Mouse (Mus musculus): ENCODE data around the gene Ufc1. TPM values are rescaled to one million over a fixed set of nuclear protein-coding genes. Genes with fewer than 3 reads are reported as not detected.

Ufc1 gene
- polyA plus RNA-seq, 1 experiment from 2014 or later, result 55.9 TPM

GRCm38 (mm10) chr1:171277736-171278135 lies 17.1 kb downstream of the Ufc1 start:
- Histone ChIP-seq H3K4me2 (peak overlapping the region; percentile 89), H3K36me3 (peaks cover 81% of the 10 kb centered on the region), H3K9ac (peak overlapping the region; percentile 95), H3K27me3 (replicated peaks) (no peaks in the 10 kb centered on the region), H3K4me3 (peak overlapping the region; percentile 78; the same call in 1 of the 2 replicates), H3K27ac (peak overlapping the region; percentile 99), H3K4me1 (peaks cover 58% of the 10 kb centered on the region), H3K9me3 (replicated peaks) (no peaks in the 10 kb centered on the region)
- no peak for ATAC-seq
- 88% methylated on average over 10 of the region's 10 CpGs for WGBS (ENCODE audit: insufficient replicate concordance)

- peak overlapping the region; percentile 62 for H3K27ac ChIP-seq
- H3K9me3 ChIP-seq (replicated peaks), result no peaks in the 10 kb centered on the region
- no peaks in the 10 kb centered on the region for H3K27me3 ChIP-seq (replicated peaks)
- peaks cover 85% of the 10 kb centered on the region for H3K36me3 ChIP-seq
- no peak overlapping the region for H3K4me3 ChIP-seq
- H3K9ac ChIP-seq, result no peak overlapping the region; the same call in 1 of the 2 replicates
- H3K4me2 ChIP-seq, result no peak overlapping the region
- WGBS (ENCODE audit: insufficient replicate concordance), result 90% methylated on average over 14 of the region's 14 CpGs
- no peak for ATAC-seq
- H3K4me1 ChIP-seq, result peaks cover 63% of the 10 kb centered on the region
These were observed 18.6 kb downstream of the Ufc1 start for GRCm38 (mm10) chr1:171276110-171276748.

GRCm38 (mm10) chr1:171275144-171275734 lies 19.6 kb downstream of the Ufc1 start:
- Histone ChIP-seq H3K27ac (peak overlapping the region; percentile 38), H3K9me3 (replicated peaks) (no peaks in the 10 kb centered on the region), H3K36me3 (peaks cover 85% of the 10 kb centered on the region), H3K9ac (no peak overlapping the region), H3K4me1 (peaks cover 70% of the 10 kb centered on the region), H3K27me3 (replicated peaks) (no peaks in the 10 kb centered on the region), H3K4me3 (no peak overlapping the region), H3K4me2 (no peak overlapping the region)
- no peak for ATAC-seq
- 90% methylated on average over 11 of the region's 11 CpGs for WGBS (ENCODE audit: insufficient replicate concordance)

- H3K4me3 ChIP-seq, result no peak overlapping the region
- no peak overlapping the region for H3K4me2 ChIP-seq
- no peaks in the 10 kb centered on the region for H3K9me3 ChIP-seq (replicated peaks)
- peaks cover 76% of the 10 kb centered on the region for H3K36me3 ChIP-seq
- ATAC-seq, result no peak
- H3K4me1 ChIP-seq, result peaks cover 71% of the 10 kb centered on the region
- no peak overlapping the region for H3K9ac ChIP-seq
- peak overlapping the region; percentile 38 for H3K27ac ChIP-seq
- no peaks in the 10 kb centered on the region for H3K27me3 ChIP-seq (replicated peaks)
- WGBS (ENCODE audit: insufficient replicate concordance), result 87% methylated on average over 12 of the region's 12 CpGs
These were observed 20.7 kb downstream of the Ufc1 start for GRCm38 (mm10) chr1:171274171-171274570.

GRCm38 (mm10) chr1:171272086-171272485 lies 22.7 kb downstream of the Ufc1 start:
- peaks cover 55% of the 10 kb centered on the region for H3K36me3 ChIP-seq
- ATAC-seq, result no peak
- H3K9ac ChIP-seq, result peak overlapping the region; percentile 86; the same call in 1 of the 2 replicates
- 65% methylated on average over 3 of the region's 3 CpGs for WGBS (ENCODE audit: insufficient replicate concordance)
- peak overlapping the region; percentile 86 for H3K4me3 ChIP-seq
- no peaks in the 10 kb centered on the region for H3K9me3 ChIP-seq (replicated peaks)
- H3K4me2 ChIP-seq, result peak overlapping the region; percentile 95
- H3K27ac ChIP-seq, result peak overlapping the region; percentile 76
- no peaks in the 10 kb centered on the region for H3K27me3 ChIP-seq (replicated peaks)
- peaks cover 58% of the 10 kb centered on the region for H3K4me1 ChIP-seq

GRCm38 (mm10) chr1:171271622-171272021 lies 23.2 kb downstream of the Ufc1 start:
- no peak for ATAC-seq
- peak overlapping the region; percentile 86 for H3K9ac ChIP-seq
- H3K36me3 ChIP-seq, result peaks cover 51% of the 10 kb centered on the region
- peak overlapping the region; percentile 86 for H3K4me3 ChIP-seq
- H3K4me1 ChIP-seq, result peaks cover 58% of the 10 kb centered on the region
- H3K27ac ChIP-seq, result peak overlapping the region; percentile 76
- WGBS (ENCODE audit: insufficient replicate concordance), result 40% methylated on average over 10 of the region's 10 CpGs
- peak overlapping the region; percentile 95 for H3K4me2 ChIP-seq
- H3K27me3 ChIP-seq (replicated peaks), result no peaks in the 10 kb centered on the region
- H3K9me3 ChIP-seq (replicated peaks), result no peaks in the 10 kb centered on the region

- peaks cover 46% of the 10 kb centered on the region for H3K36me3 ChIP-seq
- 22% methylated on average over 9 of the region's 9 CpGs for WGBS (ENCODE audit: insufficient replicate concordance)
- peaks cover 58% of the 10 kb centered on the region for H3K4me1 ChIP-seq
- ATAC-seq, result 0 out of 2 replicates have a peak, but pooled peaks have one; percentile 6
- H3K27ac ChIP-seq, result peak overlapping the region; percentile 76
- peak overlapping the region; percentile 86 for H3K4me3 ChIP-seq
- H3K9ac ChIP-seq, result peak overlapping the region; percentile 86
- H3K9me3 ChIP-seq (replicated peaks), result no peaks in the 10 kb centered on the region
- H3K27me3 ChIP-seq (replicated peaks), result no peaks in the 10 kb centered on the region
- peak overlapping the region; percentile 95 for H3K4me2 ChIP-seq
These were observed 23.6 kb downstream of the Ufc1 start for GRCm38 (mm10) chr1:171271196-171271595.

GRCm38 (mm10) chr1:171270573-171270900 lies 24.3 kb downstream of the Ufc1 start:
- H3K27ac ChIP-seq, result peak overlapping the region; percentile 76
- H3K4me3 ChIP-seq, result peak overlapping the region; percentile 86
- peak overlapping the region; percentile 86 for H3K9ac ChIP-seq
- peak; percentile 76 for ATAC-seq
- peaks cover 40% of the 10 kb centered on the region for H3K36me3 ChIP-seq
- 0% methylated on average over 16 of the region's 19 CpGs for WGBS (ENCODE audit: insufficient replicate concordance)
- no peaks in the 10 kb centered on the region for H3K9me3 ChIP-seq (replicated peaks)
- peak overlapping the region; percentile 95 for H3K4me2 ChIP-seq
- peaks cover 61% of the 10 kb centered on the region for H3K4me1 ChIP-seq
- no peaks in the 10 kb centered on the region for H3K27me3 ChIP-seq (replicated peaks)

- Histone ChIP-seq H3K4me1 (peaks cover 55% of the 10 kb centered on the region), H3K9me3 (replicated peaks) (no peaks in the 10 kb centered on the region), H3K36me3 (peaks cover 34% of the 10 kb centered on the region), H3K9ac (peak within 1 kb of the TSS; percentile 86), H3K4me3 (peak within 1 kb of the TSS; percentile 86), H3K4me2 (peak within 1 kb of the TSS; percentile 95), H3K27ac (peak within 1 kb of the TSS; percentile 76), H3K27me3 (replicated peaks) (no peaks in the 10 kb centered on the region)
- peak; percentile 92 for ATAC-seq
- WGBS (ENCODE audit: insufficient replicate concordance), result 5% methylated on average over 36 of the region's 36 CpGs
These were observed 24.8 kb downstream of the Ufc1 start, which contains the start of gene B4galt3 for GRCm38 (mm10) chr1:171269848-171270572. Gene B4galt3 (plus strand): TSS chr1:171270328.

- no peak overlapping the region for H3K9ac ChIP-seq
- H3K4me1 ChIP-seq, result peaks cover 51% of the 10 kb centered on the region
- H3K27ac ChIP-seq, result no peak overlapping the region
These were observed 26.5 kb downstream of the Ufc1 start for GRCm38 (mm10) chr1:171268341-171268740.

GRCm38 (mm10) chr1:171265971-171266744 lies 28.7 kb downstream of the Ufc1 start:
- Histone ChIP-seq H3K27ac (no peak overlapping the region), H3K4me3 (no peak overlapping the region), H3K9ac (0 out of 2 replicates have a peak overlapping the region, but pooled peaks have one; percentile 10), H3K9me3 (replicated peaks) (no peaks in the 10 kb centered on the region), H3K27me3 (replicated peaks) (peaks cover 29% of the 10 kb centered on the region), H3K4me1 (peaks cover 43% of the 10 kb centered on the region), H3K36me3 (no peaks in the 10 kb centered on the region), H3K4me2 (peak overlapping the region; percentile 22)
- no peak for ATAC-seq
- WGBS (ENCODE audit: insufficient replicate concordance), result 35% methylated on average over 4 of the region's 4 CpGs

More at GRCm38 (mm10) chr1:171268341-171268740, 26.5 kb downstream of the Ufc1 start:
- H3K27me3 ChIP-seq (replicated peaks), result peaks cover 8% of the 10 kb centered on the region
- no peak overlapping the region for H3K4me3 ChIP-seq
- H3K36me3 ChIP-seq, result peaks cover 18% of the 10 kb centered on the region
- H3K4me2 ChIP-seq, result no peak overlapping the region
- WGBS (ENCODE audit: insufficient replicate concordance), result 50% methylated on average over 1 of the region's 1 CpGs
- H3K9me3 ChIP-seq (replicated peaks), result no peaks in the 10 kb centered on the region
- no peak for ATAC-seq
